Mouse (Mus musculus) CH12.LX (cell line): ENCODE results near the gene Tex36.

Source experiments
- CTCF ChIP-seq, 2 experiments: IDR thresholded peaks in 1 of 2; conservative IDR thresholded peaks in 1 of 2; 2 replicates each; pipeline ENCODE4 v1.5.1; 2011 to 2012; ENCODE audit warnings: low read depth in 2 of 2, low read length in 2 of 2, improper control_type of control experiment in 1 of 2, inconsistent platforms in 1 of 2, mild to moderate bottlenecking in 1 of 2, moderate library complexity in 1 of 2
- E2F4 ChIP-seq: IDR thresholded peaks from 2 replicates; pipeline ENCODE4 v1.6.1; 2011; ENCODE audit warnings: low read depth, low read length, improper control_type of control experiment; ENCODE audit not compliant: insufficient replicate concordance
- EP300 ChIP-seq: IDR thresholded peaks from 2 replicates; pipeline ENCODE4 v1.6.1; 2011; ENCODE audit warnings: low read length, improper control_type of control experiment
- HCFC1 ChIP-seq: IDR thresholded peaks from 2 replicates; pipeline ENCODE4 v1.6.1; 2012; ENCODE audit warnings: low read depth, mild to moderate bottlenecking, inconsistent platforms, low read length, improper control_type of control experiment
- IRF4 ChIP-seq: IDR thresholded peaks from 2 replicates; pipeline ENCODE4 v1.6.1; 2014; ENCODE audit warnings: low read depth, mild to moderate bottlenecking, inconsistent platforms, low read length, improper control_type of control experiment
- JUN ChIP-seq: IDR thresholded peaks from 2 replicates; pipeline ENCODE4 v1.6.1; 2011; ENCODE audit warnings: low read depth, mild to moderate bottlenecking, low read length, improper control_type of control experiment, moderate library complexity; ENCODE audit not compliant: insufficient read depth
- JUND ChIP-seq: conservative IDR thresholded peaks from 2 replicates; pipeline ENCODE4 v1.6.1; 2011; ENCODE audit warnings: low read depth, low read length, improper control_type of control experiment
- MAX ChIP-seq: IDR thresholded peaks from 2 replicates; pipeline ENCODE4 v1.6.1; 2011; ENCODE audit warnings: low read length, improper control_type of control experiment
- POLR2A ChIP-seq: IDR thresholded peaks from 2 replicates; pipeline ENCODE4 v1.6.1; 2011; ENCODE audit warnings: low read depth, mild to moderate bottlenecking, improper control_type of control experiment, low read length
- RAD21 ChIP-seq: IDR thresholded peaks from 2 replicates; pipeline ENCODE4 v1.6.1; 2011; ENCODE audit warnings: low read depth, mild to moderate bottlenecking, low read length, improper control_type of control experiment, moderate library complexity
- RCOR1 ChIP-seq: conservative IDR thresholded peaks from 2 replicates; pipeline ENCODE4 v1.6.1; 2012; ENCODE audit warnings: low read depth, mild to moderate bottlenecking, inconsistent platforms, low read length, improper control_type of control experiment
- SMC3 ChIP-seq: IDR thresholded peaks from 2 replicates; pipeline ENCODE4 v1.6.1; 2011; ENCODE audit warnings: low read depth, low read length, improper control_type of control experiment
- USF1 ChIP-seq: IDR thresholded peaks from 2 replicates; pipeline ENCODE4 v1.6.1; 2014; ENCODE audit warnings: low read depth, mild to moderate bottlenecking, inconsistent platforms, low read length, improper control_type of control experiment

DNA sequence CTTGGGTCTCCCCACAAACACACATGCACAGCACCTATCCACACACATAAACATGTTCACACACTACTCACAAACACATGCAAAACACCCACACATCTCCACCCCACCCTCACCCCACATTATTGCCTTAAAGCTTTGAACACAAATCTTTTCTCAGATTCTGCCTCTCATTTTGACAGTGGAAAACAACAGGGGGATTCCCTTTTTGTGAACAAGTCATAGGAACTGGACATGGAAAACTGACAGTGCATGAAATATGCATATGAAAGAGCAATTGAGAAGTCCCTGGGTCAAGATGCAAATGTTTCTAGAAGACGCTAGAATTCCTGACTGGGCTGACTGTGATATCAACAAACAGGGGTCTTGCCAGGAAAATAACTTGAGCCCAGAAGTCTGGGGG lies 1.4 kb downstream of the Tex36 start:
- TF ChIP-seq POLR2A (no peak), HCFC1 (no peak), CTCF (conservative IDR thresholded peaks at IDR 0.05 in 1 of 2, IDR thresholded peaks at IDR 0.05 in 1 of 2; ENCODE audit: low read depth in 2 of 2, low read length in 2 of 2) (no peak), E2F4 (no peak), IRF4 (peak; percentile 76), RCOR1 (no peak), SMC3 (no peak), USF1 (no peak), EP300 (peak; percentile 70), MAX (no peak), RAD21 (no peak), JUND (no peak), JUN (no peak)
